Mouse (Mus musculus): ENCODE measurements around the gene Hes6.

The Hes6 gene

DNA sequence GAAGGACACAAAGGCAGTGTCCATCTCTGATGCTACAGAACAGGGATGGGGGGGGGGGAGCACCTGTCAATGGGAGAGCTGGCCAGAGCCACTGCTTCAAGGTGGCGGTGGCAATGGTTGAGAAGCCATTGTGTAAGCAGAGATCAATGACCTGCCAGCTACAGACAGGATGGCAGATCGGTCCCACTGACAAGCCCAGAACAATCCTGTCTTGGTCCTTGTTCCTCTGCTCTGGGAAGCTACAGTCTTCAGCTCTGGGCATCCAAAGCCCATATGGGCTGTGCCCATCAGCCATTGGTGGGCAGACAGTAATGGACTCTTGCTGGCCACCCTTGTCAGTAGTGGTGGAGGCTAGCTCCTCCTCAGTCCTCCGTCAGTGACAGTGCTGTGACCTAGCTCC lies 28.0 kb upstream of the Hes6 start:
- in situ Hi-C loops (cut with MboI, MseI) = no loop called here

DNA sequence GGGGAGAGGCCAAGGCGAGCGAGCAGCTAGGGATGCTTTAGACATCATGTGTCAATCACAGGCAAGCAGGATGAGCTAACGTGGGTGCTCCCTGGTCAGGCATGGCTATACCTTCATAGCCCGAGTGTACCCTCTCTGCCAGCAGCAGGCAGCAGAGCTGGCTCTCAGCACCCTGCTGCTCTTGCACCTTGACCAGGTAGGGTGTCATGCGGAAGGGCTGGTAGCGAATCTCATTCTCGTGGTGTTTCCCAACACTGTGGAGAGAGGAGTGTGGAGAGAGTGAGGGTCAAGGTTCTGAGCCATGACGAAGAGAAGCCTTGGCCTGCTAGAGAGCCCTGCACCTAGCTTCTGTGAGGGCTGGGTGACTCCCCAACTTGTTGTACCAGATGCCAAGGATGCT lies 25.9 kb upstream of the Hes6 start:
- in situ Hi-C loops (cut with MboI, MseI) = no loop called here

DNA sequence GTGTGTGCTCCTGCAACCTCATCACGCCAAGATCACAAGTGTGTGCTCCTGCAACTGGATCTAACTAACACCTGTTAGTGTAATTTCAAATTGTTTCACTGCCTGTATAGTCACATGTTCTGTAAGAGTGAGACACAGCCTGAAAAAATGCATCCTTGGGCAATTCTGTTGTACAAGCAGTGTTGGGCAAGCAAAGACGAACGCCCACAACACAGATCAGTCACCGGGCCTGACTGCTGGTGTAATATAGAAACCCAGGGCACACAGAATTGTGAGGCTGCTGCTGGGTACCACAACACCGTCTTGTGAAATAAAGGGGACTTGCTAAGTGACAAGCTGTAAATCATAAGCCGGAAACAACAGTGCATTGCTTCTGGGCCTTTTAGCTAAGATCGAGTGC lies 23.7 kb upstream of the Hes6 start:
- in situ Hi-C loops (cut with MboI, MseI) = no loop called here

DNA sequence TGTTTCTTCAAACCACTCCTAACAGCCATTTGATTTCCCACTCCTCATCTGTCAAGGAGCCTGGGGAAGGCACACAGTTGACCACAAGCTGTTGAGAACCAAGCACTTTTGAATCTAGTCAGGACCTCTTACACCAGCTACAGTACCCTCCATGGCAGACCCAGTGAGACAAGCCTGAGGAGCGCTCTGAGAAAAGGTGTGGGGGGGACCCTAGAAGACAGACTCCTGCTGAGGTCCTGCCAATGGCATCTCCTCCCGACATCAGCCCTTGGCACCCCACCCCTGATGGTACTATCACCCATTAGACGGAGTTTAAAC lies 23.2 kb upstream of the Hes6 start:
- in situ Hi-C loops (cut with MboI, MseI) = no loop called here

DNA sequence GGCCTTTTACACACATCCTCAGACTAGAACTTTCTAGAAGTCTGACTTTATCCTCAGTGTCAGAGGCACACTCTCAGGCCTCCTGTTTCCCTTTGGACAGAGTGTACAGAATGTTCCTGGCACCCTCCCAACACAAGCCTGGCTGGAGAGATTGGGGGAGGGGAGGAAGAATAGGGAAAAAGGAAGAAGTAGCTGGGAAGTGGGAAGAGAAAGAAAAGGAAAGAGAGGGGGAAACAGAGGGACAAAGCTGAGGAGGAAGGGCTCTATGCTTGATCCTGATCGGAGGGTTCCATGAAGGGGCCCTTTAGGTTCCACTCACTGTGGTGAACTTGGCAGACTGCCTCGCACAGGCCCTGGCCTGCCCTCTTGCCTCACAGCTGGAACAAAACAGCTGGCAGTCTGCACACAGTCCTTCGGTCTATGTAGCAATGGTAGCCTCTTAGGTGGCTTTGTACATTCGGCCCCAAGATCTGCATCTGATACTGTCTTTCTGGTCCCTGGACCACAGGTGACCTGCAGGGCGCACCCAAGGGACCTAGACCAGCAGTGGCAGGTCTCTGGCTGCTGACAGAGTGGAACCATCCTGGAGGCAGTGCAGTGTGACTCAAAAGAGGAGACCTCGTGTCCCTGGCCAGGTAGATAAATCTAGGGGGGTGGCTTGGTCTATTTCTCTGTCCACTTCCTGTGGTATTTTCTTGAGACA lies 22.7 kb upstream of the Hes6 start:
- in situ Hi-C loops (cut with MboI, MseI) = no loop called here

DNA sequence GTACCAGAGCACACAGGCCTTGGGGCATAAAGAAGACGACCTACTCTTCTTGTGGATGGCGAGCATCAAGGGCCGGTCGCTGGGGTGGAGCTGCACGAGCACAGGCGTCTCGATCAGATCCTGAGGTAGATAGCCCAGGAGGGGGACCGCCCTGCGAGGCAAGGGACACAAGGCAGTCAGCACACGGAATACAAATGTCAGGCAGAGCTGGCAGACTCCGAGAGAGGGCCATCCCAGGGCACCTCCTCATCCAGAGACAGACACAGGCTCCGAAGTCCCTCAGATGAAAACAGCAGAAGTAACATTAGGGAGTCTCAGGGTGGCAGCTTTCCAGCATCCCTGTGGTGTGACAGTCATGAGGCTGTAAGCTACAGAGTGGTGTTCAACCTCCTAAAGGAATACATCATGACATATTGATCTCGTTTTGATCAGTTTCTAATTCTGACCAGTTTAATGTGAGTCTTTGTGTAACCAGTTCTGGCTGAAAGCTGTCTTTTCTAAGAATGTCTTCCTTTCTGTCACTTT lies 21.8 kb upstream of the Hes6 start:
- in situ Hi-C loops (cut with MboI, MseI) = no loop called here

DNA sequence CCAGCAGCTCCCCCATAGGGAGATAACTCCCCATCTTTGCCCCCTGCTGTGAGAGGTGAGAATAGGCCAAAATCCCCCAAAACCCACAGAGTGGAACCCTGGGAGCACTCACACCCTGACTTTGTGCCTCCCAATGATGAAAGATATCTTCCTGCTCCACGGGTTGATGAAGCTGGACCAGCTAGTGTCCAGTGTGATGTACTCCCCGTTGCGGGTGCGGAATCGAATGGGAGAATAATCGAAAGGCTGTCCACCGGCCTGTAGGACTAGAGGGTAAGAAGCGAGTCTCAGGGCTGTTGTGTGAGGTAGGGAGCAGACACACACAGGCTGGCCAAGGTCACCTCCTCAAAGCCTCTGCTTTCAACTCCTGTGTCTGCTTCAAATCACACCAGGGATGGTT lies 21.1 kb upstream of the Hes6 start:
- in situ Hi-C loops (cut with MboI, MseI) = no loop called here

DNA sequence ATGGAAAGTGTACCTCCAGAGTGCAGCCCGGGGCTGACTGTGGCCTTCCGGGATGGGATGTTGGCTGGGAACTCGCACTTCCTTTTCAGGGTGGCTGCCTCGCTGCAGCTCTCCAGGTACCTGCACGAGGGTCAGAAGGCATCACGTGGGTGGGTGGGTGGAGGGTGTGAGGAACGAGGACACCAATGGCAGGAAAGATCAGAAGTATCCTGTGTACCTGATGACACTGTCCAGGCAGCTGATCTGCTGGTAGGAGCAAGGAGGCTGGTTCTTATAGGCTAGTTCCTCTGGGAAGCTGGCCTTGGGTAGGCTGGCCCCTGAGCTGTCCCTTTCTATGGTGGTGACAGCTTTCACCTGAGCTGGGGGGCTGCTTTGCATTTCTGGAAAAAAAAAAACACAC lies 16.9 kb upstream of the Hes6 start:
- in situ Hi-C loops (cut with MboI, MseI) = no loop called here

DNA sequence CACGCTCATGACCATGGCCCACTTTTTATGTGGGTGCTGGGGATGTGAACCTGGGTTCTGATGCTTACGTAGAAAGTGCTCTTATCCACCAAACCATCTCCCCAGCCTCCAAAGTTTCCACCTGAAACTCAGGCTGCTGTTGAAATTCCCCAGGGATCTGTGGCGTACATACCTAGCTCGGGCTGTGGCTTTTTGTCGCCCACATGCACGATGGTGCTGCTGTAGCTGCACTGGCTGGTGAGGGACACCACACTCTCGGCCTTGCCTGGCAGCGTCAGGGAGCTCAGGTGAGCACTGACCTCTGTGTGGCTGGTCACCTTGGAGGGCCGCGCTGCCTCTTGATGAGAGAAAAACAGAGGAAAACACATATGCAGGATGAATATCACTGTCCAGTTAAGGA lies 15.4 kb upstream of the Hes6 start:
- in situ Hi-C loops (cut with MboI, MseI) = loop anchor here (5.0 kb wide), 1 partner anchor 63 kb away; the partner anchor contains the start of gene Traf3ip1

DNA sequence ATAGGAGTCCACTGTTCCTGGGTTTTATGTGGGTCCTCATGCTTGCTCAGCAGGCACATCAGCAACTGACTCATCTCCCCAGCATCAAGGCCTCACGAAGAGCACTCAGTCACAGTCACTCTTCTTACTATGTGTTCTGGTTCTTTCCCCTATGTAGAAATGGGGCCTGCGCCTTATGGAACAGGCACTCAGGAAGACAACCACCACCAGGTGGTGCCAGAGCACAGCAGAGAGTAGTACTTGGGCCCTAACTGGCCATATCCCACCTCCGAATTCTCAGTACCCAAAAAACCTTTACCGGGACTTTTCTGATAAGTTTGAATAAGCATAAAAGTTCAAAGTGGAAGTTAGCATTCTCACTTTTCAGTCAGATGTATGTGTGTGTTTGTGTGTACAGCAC lies 14.8 kb upstream of the Hes6 start:
- in situ Hi-C loops (cut with MboI, MseI) = loop anchor here (5.0 kb wide), 1 partner anchor 64 kb away; the partner anchor contains the start of gene Traf3ip1

DNA sequence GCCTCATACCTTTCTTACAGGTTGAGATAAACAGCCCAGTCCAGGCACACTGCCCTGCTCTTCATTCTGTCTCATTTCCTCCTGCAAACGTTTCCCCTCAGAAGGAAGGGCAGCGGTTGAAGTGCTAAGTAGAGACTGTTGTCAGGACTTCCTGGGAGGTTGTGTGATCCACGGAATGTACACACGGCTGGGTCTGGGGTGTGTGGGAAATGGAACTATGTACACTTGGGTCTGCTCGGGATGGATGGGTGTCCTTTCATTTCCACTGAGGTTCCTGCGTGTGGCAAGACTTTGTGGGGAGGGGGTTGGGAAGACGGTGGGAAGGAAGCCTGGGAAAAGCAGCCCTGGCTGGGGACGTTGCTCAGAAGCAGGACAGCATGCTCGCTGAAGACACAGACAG lies 12.6 kb upstream of the Hes6 start:
- in situ Hi-C loops (cut with MboI, MseI) = loop anchor here (5.0 kb wide), 1 partner anchor 66 kb away; the partner anchor contains the start of gene Traf3ip1

DNA sequence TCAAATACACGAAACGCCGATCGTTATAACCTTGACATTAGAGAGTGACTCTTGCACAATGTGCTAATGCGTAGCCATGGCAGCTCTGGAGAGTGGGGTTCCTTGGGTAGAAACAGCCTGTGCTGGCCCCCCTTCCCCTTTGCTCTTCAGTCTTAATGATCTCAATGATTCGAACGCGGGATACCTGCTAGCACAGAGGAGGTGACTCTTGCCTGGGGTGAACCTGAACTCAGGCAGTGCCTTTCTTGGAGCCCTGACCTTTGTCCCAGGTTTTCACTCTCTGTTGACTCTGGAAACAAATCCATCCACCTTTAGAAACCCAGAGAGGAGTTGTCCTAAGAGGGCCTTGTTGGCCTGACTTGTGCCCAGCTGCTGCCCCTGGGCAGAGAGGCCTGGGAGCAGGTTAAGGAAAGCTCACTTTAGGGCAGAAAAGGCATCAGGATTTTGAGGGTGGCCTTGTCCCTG lies 6.8 kb upstream of the Hes6 start:
- in situ Hi-C loops (cut with MboI, MseI) = no loop called here

DNA sequence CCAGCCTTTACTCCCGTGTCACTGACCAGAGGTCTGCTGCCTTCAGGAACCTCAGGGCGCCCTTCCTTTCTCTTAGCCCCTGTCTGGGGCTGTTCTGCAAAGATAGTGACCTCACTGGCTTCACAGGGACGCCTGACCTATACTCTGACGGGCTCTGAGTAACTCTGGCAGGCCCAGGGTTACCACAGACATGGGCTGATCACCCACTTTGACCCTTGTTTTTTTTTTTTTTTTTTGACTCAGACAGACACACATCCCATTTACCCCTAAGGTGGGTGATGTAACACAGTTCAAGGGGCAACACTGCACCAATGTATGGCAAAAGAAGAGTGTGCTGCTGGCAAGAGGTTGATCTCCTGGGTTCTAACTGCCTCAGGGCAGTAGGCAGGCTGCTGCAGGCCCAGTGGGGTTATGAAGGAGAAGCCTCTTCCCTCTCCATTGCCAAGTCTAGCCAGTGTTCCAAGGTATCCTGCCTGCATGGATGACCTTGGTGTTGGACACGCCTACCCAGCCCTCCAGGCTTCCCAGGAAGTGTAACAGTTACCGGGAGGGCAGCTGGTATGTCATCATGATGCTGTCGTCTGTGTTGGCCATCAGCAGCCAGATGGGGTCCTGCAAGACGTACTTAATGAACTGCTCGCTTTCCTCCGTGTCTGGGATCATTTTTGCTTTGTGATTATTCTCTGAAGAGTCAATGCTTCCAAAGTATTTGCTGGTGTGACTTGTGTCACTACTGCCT lies 6.2 kb upstream of the Hes6 start:
- in situ Hi-C loops (cut with MboI, MseI) = no loop called here

DNA sequence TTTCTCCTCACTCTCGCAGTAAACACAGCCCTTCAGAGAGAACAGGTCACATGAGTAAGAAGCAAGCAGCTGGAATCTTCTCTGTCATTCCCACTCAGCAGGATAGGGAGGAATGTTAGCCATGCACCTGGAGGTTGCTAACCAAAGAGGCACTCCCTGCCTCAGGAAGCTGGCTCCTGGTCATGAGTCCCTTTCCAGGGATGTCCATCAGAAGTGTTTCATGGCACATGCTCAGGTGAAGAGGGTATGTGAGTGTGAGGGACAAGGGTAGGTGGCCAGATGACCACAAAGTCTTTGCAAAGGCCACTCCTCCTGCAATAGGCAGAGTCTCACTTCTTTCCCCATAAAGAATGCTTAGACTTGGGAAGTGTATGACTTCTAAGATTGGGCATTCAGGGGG lies 4.2 kb upstream of the Hes6 start:
- in situ Hi-C loops (cut with MboI, MseI) = no loop called here

DNA sequence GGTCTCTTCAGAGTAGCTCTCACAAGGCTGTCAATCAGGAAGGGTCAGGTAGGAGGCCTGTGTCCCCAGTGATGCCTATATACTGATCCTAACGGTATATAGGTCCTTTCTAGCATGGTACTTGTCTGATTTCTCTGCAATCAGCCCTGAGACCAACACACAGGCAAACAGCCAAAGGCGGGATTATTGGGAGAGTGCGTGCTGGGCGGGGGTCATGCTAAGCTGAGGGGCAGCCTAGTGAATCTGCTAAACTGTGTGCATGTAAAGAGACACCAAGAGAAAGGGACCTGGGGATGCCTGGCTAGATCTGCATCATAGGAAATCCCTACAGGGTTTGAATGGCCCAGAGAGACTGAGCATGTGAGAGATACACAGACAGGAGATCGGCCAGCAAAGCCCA lies 1.5 kb upstream of the Hes6 start:
- in situ Hi-C loops (cut with MboI, MseI) = no loop called here

DNA sequence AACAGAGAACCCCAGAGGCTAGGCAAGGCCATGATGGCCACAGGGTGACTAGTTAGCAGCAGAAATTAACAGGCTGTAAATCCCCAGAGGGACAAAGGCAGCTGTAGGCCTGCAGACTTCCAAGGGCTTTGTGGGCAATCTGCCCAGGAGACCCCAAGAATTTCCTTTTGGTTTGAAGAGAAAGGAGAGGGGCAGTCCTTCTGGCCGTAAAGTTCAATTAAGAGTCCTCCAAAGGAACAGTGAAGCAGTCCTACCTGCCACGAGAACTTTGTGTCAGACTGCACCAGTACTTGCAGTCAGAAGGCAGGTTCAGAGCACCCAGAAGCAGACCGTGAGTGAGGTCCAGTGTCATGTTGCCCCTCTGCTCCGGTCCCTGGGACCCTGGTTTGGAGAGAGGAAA lies 1.1 kb upstream of the Hes6 start:
- in situ Hi-C loops (cut with MboI, MseI) = no loop called here

DNA sequence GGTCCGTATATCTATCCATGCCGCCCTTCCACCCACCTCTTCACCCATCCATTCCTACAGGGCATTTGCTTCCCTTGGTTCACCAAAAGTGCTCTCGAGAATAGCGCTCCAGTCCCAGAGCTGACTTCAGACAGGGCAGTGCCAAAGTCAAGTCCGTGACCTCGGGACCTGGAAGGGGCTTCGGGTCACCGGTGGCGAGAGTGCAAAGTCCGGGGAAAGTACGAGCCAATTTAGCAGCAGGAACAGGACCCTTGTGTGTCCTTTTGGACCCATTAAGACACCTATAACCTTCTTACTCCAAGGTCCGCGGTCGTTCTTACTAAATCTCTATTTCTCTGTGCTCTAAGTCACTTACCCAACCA lies 321 bp downstream of the Hes6 start:
- in situ Hi-C loops (cut with MboI, MseI) = no loop called here

DNA sequence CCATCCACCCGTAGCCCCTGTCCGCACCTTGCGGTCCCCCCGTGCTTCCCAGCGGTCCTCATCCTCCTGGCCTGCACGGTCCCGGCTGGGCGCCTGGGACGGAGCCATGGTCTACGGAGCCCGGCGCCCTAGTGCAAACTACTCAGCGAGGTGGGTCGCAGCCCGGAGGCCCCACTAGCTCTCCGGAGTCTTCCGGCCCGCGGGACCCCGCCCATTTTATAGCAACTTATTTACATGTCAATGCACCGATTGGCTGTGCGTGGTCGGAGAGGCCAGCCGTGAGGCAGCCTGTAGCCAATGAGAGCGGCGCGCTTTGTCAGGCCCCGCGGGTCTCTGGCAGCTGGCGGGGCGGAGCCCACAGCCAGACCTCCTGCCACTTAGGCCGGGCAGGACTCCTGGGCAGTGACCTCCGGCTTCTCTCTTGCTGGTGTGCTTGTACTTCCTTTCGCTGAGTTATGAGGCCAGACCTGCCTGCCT lies 770 bp downstream of the Hes6 start:
- in situ Hi-C loops (cut with MboI, MseI) = no loop called here

DNA sequence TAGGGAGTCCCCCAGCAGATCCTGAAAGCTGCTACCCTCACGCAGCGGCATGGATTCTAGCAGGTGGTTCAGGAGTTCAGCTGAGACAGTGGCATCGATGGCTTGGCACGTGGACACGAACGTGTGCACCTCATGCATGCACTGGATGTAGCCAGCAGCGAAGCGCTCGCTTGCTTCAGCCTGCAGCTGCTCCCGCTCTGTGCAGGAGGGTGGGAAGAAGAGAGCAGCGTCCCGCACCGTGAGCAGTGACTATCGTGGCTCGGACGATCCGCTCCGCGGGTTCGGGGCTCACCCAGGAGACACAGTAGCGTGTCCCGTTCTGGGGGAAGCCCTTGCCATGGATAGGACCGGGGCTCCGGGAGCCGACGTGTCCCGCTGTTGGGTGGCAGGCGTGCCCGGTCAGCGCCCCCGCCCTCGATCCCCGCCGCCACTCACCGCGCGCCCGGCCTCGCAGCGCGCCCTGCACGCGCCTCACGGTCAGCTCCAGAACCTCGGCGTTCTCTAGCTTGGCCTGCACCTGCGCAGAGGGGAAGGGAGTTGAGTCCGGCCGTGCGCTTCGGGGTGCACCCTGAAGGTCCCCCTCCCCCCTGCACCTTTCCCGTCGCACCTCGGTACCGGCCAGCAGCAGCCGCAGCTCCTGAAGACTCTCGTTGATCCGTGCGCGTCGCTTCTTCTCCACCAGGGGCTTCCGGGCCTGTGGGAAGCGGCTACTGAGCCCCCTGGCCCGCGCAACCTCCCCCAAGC lies 1.4 kb downstream of the Hes6 start:
- in situ Hi-C loops (cut with MboI, MseI) = no loop called here

DNA sequence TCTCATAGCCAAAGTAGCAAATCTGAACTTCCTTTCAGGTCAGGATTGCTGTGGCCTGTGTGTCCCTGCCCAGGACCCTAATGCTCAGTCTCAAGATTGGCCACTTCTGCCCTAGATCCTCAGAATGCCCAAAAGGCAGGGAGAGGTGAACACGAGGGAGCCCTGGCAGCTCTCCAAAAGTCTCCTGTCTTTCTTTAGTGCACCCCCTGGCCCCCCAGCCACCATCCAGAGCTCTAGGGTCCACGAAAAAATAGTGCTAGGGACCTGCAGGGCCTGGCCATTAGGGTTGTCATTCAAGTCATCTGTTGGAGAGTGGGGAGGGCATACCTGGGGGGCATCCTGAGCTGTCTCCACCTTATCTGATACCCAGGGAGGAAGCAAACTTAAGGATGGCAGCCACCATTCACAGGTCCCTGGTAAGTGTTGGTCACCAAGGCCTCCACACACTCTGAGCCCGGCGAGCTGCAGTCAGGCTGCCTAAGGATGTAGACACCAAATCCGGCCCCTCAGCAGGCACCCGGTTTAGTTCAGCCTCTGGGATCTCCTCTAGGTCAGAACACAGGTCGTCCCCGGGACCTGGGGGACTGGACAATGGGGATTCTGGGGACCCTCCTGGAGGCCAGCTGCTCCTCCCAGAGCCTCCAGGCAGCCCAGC lies 2.1 kb downstream of the Hes6 start:
- in situ Hi-C loops (cut with MboI, MseI) = no loop called here

DNA sequence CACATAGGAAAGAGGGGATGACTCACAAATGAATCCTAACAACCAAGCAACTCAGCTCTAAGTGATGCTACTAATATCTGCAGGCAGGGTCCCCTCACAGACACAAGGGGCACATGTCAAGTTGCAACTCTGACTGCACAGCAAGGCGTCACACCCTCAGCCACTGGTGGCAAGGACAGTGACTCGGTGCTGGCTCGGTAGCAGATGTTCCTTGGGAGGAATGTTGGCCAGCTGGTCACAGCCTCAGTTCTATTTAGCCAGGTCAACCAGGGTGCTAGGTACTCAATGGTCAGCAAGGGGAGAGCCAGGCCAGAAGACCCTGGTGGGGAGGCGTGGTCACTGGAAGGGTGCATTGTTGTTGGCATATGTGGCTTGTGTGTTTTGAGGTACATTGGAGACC lies 6.0 kb downstream of the Hes6 start:
- in situ Hi-C loops (cut with MboI, MseI) = no loop called here
